Mouse (Mus musculus) G1E-ER4 (cell line): ENCODE measurements around the gene Olfr874. TPM values are rescaled to one million over a fixed set of nuclear protein-coding genes. Genes with fewer than 3 reads are reported as not detected.

Experiments used
- GATA1 ChIP-seq: IDR thresholded peaks from one replicate; pipeline ENCODE4 v1.8.0; 2012; ENCODE audit warnings: low read length, inconsistent platforms
- polyA plus RNA-seq: library from polyadenylated mRNA; stranded (reverse); fragments of >175 nt; gene quantifications from 2 replicates; pipeline ENCODE4 v1.2.3, GENCODE M21; 2012

The Olfr874 gene
- polyA plus RNA-seq, result not detected in 2 replicates

DNA sequence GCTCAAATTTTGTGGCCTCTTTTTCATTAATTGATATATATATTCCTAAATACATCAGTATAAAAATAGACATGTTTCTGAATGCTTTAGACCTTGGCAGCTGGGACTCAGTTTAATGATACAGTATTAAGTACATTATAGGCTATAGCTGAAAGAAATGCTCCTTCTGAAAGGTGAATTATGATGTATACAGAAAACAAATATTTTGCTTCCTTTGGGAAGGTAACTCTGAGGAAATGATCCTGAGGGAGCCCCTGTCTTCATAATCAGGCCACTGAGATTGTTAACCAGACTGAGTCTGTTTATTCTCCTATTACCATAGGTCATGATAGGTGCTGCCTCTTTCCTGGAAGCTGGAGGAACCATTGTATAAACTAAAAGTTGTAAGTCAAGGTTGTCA is at the start of gene Olfr874:
TSS of gene Olfr874 (plus strand) at position 301 of the 400 bp plus-strand sequence.
- TF ChIP-seq GATA1, result no peak

- TF ChIP-seq GATA1, result no peak
Observed at GRCm38 (mm10) chr9:37716150-37716549, 28.8 kb upstream of the Olfr874 start, which contains the start of gene Olfr160. TSS of gene Olfr160 (minus strand) at chr9:37716250.

- TF ChIP-seq GATA1, result no peak
Observed at GRCm38 (mm10) chr9:37734310-37734709, 10.6 kb upstream of the Olfr874 start.

DNA sequence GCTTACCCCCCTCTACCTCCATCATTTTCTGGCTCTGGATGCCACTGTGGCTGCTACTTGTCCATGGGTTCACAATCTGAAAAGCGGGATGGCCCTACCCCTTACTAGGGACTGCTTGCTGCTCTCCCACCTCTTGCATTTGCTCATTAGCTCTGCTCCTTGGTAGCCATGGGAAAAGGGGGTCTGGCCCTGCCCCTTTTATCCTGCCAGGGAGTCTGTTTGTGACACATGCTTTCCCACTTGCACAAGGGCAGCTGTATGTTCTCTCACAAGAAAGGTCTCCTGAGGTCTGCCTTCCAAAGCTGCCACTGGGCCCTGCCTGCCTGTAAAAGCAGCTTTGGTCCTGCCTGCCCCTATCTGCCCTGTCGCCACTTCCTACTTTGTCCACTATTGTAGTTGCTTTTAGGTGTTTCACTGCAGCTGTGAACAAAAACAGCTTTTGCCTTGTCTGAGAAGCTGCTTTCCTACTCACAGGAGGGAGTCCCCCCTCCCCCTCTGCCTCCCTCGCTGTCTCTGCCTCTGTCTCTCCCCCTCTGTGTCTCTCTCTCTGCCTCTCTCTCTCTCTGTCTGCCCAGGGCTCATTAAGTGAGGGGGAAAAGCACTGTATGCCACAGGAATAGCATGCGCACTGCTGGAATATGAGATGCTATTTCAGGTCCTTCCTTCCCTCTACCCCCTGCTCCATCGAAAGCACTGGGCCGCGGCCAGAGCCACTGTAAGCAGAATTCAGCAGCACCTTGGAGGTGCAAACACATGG is 5.6 kb downstream of the Olfr874 start:
- TF ChIP-seq GATA1, result no peak

DNA sequence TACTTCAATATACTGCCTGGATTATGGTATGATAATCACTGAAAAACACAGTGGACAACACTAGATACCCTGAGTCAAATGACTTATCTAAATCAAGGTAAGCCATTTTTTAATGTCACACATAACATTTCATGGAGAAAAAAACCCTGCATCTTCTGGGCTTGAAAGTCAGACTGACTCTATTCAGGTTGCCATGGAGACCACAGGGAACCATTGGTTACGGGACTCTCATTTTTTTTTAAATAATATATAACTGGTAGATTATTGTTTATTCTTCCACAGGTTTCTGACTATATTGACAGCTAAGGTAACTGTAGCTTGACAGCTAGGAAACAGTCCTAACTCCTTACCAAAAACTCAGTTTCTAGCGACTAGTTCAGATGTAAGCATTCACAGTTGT is 6.6 kb downstream of the Olfr874 start:
- no peak for TF ChIP-seq GATA1

DNA sequence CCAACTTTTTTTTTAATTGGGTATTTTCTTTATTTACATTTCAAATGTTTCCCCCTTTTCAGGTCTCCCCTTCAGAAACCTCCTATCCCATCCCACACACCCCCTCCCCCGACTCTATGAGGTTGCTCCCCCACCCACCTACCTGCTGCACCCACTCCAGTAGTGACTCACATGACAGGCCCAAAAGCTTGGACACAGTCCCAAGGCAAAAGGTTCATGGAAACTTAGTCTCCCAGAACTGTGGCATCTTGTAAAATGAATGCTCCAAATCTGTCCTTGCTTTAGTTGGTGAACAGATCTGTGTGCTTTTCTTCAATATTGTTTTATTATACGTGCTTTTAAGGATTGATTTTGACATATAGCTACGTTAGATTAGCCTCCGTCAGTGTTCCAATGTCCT is 7.1 kb downstream of the Olfr874 start:
- no peak for TF ChIP-seq GATA1

GRCm38 (mm10) chr9:37761728-37762127 is 16.8 kb downstream of the Olfr874 start:
- no peak for TF ChIP-seq GATA1

GRCm38 (mm10) chr9:37762541-37762940 is 17.6 kb downstream of the Olfr874 start:
- TF ChIP-seq GATA1, result no peak

- TF ChIP-seq GATA1, result no peak
Observed at GRCm38 (mm10) chr9:37770661-37771060, 25.8 kb downstream of the Olfr874 start.

GRCm38 (mm10) chr9:37771759-37772158 is 26.9 kb downstream of the Olfr874 start, which contains the start of gene Olfr875:
TSS of gene Olfr875 (plus strand) at chr9:37771857.
- TF ChIP-seq GATA1, result no peak

- TF ChIP-seq GATA1, result no peak
Observed at GRCm38 (mm10) chr9:37782766-37783260, 37.9 kb downstream of the Olfr874 start.

- no peak for TF ChIP-seq GATA1
Observed at GRCm38 (mm10) chr9:37786411-37786810, 41.5 kb downstream of the Olfr874 start.

Other genes with a start within 250 kb of the Olfr874 start
- gene Esam, start 217.0 kb upstream of the Olfr874 start, polyA plus RNA-seq, result 0.04 TPM in 1 of 2 replicates, not detected in the other
- not detected in 2 replicates for gene Vsig2, start 205.9 kb upstream of the Olfr874 start, polyA plus RNA-seq
- gene Nrgn, start 192.2 kb upstream of the Olfr874 start, polyA plus RNA-seq, result 1,668 and 1,941 TPM in 2 replicates
- gene Siae, start 189.4 kb upstream of the Olfr874 start, polyA plus RNA-seq, result 0.86 and 0.97 TPM in 2 replicates
- 1.4 and 2.0 TPM in 2 replicates for gene Spa17, start 131.4 kb upstream of the Olfr874 start, polyA plus RNA-seq
- 69.6 and 77.5 TPM in 2 replicates for gene Tbrg1, start 87.8 kb upstream of the Olfr874 start, polyA plus RNA-seq
- gene Panx3, start 75.9 kb upstream of the Olfr874 start, polyA plus RNA-seq, result not detected in 2 replicates
- gene Olfr160, start 28.9 kb upstream of the Olfr874 start, polyA plus RNA-seq, result not detected in 2 replicates
- not detected in 2 replicates for gene Olfr875, start 26.8 kb downstream of the Olfr874 start, polyA plus RNA-seq
- not detected in 2 replicates for gene Olfr876, start 57.9 kb downstream of the Olfr874 start, polyA plus RNA-seq
- gene Olfr877, start 109.2 kb downstream of the Olfr874 start, polyA plus RNA-seq, result not detected in 2 replicates
- not detected in 2 replicates for gene Olfr145, start 151.6 kb downstream of the Olfr874 start, polyA plus RNA-seq
- gene Olfr878, start 172.7 kb downstream of the Olfr874 start, polyA plus RNA-seq, result not detected in 2 replicates
- not detected in 2 replicates for gene Olfr881, start 246.7 kb downstream of the Olfr874 start, polyA plus RNA-seq